Mouse (Mus musculus) heart, adult 2 months (tissue): Measurements from ENCODE around the gene Col1a2.

Experiments used
- CTCF ChIP-seq: fragments of 200-600 bp; IDR thresholded peaks from 2 replicates; pipeline ENCODE4 v1.8.1; 2022; ENCODE audit warnings: antibody characterized with exemption, mild to moderate bottlenecking, moderate library complexity
- POLR2A ChIP-seq: fragments of 200-500 bp; IDR thresholded peaks from 2 replicates; pipeline ENCODE4 v1.6.1; 2011; ENCODE audit warnings: mild to moderate bottlenecking, low read depth, low read length, control low read depth; ENCODE audit not compliant: insufficient read depth

DNA sequence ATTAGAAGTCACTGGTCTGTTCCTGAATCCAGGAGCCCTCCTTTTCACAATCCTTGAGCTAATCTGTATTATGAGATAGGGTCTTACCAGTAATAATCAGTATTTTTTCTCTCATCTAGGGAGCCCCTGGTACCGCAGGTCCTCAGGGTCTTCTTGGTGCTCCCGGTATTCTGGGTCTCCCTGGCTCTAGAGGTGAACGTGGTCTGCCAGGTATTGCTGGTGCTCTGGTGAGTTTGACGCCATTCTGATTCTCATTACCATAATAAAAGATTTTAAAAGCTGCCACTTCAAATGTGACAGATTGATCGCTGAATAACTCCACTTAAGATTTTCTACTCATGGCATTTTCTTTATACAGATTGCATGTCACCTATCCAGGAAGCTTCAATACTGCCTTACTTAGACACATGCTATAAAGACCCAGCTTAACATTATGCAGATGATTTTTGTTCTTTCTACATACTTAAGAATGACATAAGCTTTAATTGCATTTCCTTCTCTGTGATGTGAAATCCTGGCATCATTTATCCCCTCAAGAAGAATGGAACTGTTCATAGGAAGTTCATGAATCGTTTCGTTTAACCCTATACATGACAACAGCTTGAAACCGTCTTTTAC is 30.0 kb downstream of the Col1a2 start:
- no peak for TF ChIP-seq CTCF
- no peak for TF ChIP-seq POLR2A
